Mouse (Mus musculus) G1E-ER4 (cell line): ENCODE measurements around the gene Epm2a. TPM values are rescaled to one million over a fixed set of nuclear protein-coding genes. Genes with fewer than 3 reads are reported as not detected.

ENCODE experiments used
- GATA1 ChIP-seq: IDR thresholded peaks from one replicate; pipeline ENCODE4 v1.8.0; 2012; ENCODE audit warnings: low read length, inconsistent platforms
- polyA plus RNA-seq: library from polyadenylated mRNA; stranded (reverse); fragments of >175 nt; gene quantifications from 2 replicates; pipeline ENCODE4 v1.2.3, GENCODE M21; 2012

The Epm2a gene
- polyA plus RNA-seq, 1 experiment = 1.6 TPM

- TF ChIP-seq GATA1 = no peak
Observed at GRCm38 (mm10) chr10:11362896-11363487, 19.8 kb downstream of the Epm2a start.

GRCm38 (mm10) chr10:11381302-11381701 is 38.1 kb downstream of the Epm2a start:
- no peak for TF ChIP-seq GATA1

GRCm38 (mm10) chr10:11410926-11411325 is 67.7 kb downstream of the Epm2a start:
- no peak for TF ChIP-seq GATA1

- no peak for TF ChIP-seq GATA1
Observed at GRCm38 (mm10) chr10:11420071-11420470, 76.9 kb downstream of the Epm2a start.

GRCm38 (mm10) chr10:11429059-11429812 is 86.0 kb downstream of the Epm2a start:
- no peak for TF ChIP-seq GATA1

GRCm38 (mm10) chr10:11436961-11437360 is 93.8 kb downstream of the Epm2a start:
- TF ChIP-seq GATA1 = no peak

- no peak for TF ChIP-seq GATA1
Observed at GRCm38 (mm10) chr10:11438461-11438860, 95.3 kb downstream of the Epm2a start.

- no peak for TF ChIP-seq GATA1
Observed at GRCm38 (mm10) chr10:11439342-11439741, 96.1 kb downstream of the Epm2a start.

GRCm38 (mm10) chr10:11449556-11450305 is 106.5 kb downstream of the Epm2a start:
- no peak for TF ChIP-seq GATA1

GRCm38 (mm10) chr10:11452537-11452936 is 109.3 kb downstream of the Epm2a start:
- TF ChIP-seq GATA1 = no peak

- no peak for TF ChIP-seq GATA1
Observed at GRCm38 (mm10) chr10:11457445-11457844, 114.2 kb downstream of the Epm2a start.

- no peak for TF ChIP-seq GATA1
Observed at GRCm38 (mm10) chr10:11491956-11492355, 148.8 kb downstream of the Epm2a start.

Other genes starting within 250 kb of the Epm2a start
- gene Shprh, start 194.0 kb upstream of the Epm2a start, polyA plus RNA-seq = 4.0 and 6.8 TPM in 2 replicates
- 2.1 and 3.0 TPM in 2 replicates for gene Fbxo30, start 62.1 kb upstream of the Epm2a start, polyA plus RNA-seq